Mouse (Mus musculus) B cell, adult 2 months (primary cell): ENCODE results near the gene Myo15.
"Not testable (repeated sequence)": the region's sequence is repeated elsewhere in the genome, so short reads cannot be mapped to it uniquely, and the experiment has no call there.

Source experiments
- DNase-seq, 2 experiments: peaks; one replicate each; pipeline ENCODE4 v3.0.0; 2022

The Myo15 gene

DNA sequence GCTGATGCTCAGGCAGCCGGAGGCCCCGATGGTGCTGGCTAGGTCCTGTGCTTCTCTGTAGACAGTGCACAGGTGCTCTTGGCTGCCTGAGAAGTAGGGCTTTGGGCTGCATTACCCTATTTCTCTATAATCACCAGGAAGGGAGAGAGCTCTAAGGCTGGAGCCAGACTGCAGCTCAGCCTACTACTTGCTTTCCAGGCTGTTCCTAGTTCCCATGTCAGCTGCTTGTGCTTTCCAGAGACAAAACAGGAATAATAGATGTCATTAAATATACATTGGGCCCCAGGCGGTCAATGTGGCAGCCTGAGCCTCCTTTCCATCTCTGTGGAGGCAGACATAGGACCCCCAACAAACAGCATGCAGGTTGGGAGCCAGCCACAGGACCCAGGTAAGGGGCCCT lies at the start of gene Myo15:
TSS of gene Myo15 (plus strand) at position 301 of the 400 bp plus-strand sequence.
- no peak for DNase-seq

DNA sequence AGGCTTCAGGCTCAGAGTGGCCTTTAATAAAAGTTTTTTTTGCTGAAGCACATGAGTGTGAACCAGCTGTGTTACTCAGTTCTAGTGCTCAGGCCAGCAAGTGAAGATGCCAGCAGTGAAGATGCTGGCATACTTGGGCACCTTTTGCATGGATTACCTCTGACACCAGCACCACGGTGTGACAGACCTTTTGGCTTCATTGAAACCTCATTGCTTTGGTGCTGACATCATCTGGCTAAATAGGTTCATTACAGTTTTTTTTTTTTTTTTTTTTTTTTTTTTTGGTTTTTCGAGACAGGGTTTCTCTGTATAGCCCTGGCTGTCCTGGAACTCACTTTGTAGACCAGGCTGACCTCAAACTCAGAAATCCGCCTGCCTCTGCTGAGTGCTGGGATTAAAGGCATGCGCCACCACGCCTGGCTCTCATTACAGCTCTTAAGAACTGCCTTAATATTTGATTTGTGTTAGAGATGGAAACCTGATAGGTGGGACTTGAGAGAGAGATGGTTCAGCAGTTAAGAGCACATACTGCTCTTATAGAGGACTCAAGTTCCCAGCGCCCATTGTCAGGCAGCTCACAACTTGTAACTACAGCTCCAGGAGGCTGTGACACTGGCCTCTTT lies 47.0 kb upstream of the Myo15 start:
- peak; percentile 21 to 29 for DNase-seq

DNA sequence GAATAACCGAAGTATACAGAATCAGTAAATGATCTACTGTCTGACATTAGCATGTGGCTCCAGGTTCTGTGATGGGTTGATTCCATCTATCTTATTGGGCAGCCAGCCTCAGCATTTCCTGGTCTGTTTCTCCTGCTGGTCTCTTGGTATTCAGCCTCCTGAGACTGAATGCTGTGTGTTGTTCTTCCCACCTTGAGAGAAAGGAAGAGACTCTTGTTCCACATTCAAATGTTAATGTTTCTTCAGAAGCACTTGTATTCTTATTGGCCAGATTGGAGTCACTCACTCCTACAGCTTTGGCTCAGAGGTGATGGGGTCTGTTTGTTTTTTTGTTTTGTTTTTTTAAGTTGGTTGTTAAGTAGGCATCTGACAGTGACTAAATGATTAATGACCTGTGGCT lies 46.1 kb upstream of the Myo15 start:
- no peak for DNase-seq

DNA sequence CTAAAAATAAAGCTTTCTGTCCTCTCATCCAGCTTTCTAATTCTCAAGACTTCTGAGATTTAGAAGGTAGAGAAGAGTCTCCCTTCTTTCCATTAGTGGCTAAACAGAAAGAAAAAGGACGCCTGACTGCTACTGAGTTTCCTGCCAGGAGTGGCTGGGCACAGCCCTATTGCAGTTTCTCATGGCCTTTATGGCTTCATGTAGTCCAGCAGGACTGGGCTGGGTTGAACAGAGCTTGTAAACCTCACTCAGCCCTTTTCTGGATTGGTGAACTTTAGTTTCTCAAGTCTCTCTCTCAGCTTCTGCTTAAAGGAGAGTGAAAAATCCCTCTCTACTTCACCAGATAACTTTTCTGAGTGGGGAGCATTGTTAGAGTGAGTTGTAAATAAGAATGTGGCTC lies 42.7 kb upstream of the Myo15 start:
- DNase-seq, result no peak

DNA sequence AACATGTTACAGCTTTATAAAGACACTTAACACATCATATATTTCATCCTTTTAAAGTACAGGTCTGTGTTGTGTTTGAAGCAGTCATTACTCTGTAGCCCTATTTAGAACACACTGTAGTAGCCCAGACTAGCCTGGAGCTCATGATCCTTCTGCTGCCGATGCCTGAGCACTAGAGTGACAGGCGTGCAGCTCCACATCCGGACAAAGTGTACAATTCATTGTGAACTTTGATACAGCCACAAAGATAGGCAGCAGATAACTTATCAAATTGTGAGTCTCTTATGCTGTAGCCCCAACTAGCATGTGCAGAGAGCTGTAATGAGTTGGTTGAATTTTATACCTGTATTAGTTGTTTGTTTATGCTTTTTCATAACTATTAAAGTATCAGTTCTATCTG lies 41.5 kb upstream of the Myo15 start:
- DNase-seq, result no peak

DNA sequence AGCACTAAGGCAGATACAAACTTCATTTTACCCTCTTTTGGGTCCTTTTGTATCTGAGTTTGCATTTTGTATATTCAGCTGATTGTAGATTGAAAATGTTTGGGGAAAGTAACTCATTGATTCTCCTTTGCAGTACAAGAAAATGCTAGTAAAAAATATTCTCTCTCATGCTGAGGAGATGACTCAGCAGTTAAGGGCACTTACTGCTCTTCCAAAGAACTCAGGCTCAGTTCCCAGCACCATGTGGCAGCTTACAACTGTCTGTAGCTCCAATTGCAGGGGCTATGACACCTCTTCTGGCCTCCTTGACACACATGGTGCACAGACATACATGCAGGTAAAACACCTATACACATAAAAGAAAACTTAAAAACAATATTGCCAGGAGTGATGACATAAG lies 35.6 kb upstream of the Myo15 start:
- no peak for DNase-seq

DNA sequence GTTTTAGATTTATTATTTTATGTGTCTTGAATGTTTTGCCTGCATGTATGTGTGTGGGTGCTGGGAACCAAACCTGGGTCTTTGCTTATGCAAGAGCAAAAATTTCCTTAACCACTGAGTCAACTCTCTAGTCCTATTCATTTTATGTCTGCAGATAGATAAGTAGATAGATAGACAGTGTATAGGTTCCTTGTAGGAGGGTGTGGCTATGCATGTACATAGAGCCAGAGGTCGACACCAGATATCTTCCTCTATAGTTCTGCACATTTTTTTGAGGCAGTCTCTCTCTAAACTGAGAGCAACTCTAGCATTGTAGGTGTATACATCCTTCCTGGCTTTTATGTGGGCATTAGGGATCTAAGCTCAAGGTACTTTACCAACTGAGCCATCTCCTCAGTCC lies 34.0 kb upstream of the Myo15 start:
- no peak for DNase-seq

DNA sequence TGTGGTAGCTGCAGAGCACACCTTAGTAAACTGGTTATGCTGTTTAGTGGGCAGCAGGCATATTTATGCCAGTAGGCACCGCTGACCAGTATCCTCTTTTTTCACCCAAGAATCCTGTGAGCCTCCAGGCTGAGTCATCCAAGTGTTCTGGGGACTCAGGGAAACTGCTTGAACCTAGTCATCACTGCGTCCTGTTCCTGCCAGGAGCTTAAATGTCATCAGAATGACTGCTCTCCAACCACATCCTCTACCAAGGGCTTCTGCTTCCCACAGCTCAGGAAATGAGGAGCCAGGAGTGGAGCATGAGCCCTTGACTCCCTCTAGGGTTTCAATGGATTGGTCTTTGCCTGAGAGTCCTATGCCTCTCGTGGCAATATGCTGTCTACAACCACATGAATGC lies 32.5 kb upstream of the Myo15 start:
- no peak for DNase-seq

DNA sequence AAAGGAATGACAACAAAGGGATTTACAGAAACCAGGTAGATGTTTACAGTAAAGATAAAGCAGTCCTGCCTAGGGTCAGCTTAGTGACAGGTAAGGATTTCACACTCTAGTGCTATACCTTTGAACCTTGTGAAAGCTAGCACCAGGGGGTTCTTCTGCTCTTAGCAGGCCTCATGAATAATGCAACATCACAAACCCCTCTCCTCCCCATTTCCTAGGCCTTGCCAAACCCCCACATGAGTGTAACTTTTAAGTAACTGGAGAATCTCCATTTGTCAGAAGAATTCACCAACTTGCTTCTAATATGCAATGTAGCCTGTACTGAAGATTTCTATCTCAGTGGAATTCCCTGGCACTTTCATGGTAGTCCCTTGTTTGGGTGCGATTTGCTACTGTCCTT lies 29.5 kb upstream of the Myo15 start:
- DNase-seq, result not testable (repeated sequence)

DNA sequence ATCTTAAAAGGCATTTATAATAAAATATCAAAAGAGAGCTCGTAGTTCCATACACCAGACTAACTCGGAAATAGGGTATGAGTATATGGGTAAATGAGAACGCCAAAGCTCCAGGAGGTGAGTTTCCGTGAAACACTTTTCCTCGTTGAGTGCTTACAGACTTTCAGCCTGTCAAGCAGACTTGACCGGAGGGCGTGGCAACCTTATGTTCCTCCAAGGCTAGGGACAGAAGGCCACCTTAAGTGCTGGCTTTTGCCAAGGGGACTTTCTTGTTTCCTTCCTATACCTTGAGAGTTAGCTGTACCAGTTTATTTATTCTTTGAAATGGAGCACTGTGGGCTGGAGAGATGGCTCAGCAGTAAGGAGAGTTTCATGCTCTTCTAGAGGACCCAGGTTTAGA lies 29.0 kb upstream of the Myo15 start:
- no peak for DNase-seq

DNA sequence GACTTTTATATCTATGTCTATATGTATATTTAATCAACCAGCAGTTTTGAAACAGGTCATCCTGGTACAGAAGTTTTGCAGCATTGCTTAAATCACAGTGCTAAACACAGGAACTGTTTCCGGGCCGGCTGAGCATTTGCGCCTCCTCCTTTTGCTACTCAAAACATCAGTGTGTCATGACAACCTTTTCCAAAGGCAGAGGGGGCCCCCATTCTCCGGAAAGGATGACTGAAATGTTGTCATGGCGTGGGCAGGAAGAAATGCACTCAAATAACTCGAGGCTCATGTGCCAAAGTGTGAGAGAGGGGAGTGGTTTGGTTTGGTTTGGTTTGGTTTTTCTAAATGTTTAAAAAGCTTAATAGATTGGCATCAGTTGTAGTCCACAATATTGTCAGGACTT lies 26.2 kb upstream of the Myo15 start:
- no peak for DNase-seq

DNA sequence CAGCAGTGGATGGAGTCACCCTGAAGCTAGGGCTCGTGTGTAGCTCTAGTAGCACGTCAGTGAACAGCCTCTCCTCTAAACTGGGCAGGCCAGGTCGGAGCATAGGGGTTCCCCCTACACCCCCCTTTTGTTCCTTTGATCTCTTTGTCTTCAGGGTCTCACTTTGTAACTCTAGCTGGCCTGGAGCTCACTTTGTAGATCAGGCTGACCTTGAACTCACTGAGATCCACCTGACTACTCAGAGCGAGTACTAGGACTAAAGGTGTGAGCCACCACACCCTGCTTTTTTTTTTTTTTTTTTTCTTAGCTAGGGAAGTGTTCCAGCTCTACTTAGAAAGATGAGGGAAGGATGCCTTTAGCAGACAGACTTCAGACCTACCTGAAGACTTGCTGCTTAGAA lies 25.1 kb upstream of the Myo15 start:
- DNase-seq, result no peak

DNA sequence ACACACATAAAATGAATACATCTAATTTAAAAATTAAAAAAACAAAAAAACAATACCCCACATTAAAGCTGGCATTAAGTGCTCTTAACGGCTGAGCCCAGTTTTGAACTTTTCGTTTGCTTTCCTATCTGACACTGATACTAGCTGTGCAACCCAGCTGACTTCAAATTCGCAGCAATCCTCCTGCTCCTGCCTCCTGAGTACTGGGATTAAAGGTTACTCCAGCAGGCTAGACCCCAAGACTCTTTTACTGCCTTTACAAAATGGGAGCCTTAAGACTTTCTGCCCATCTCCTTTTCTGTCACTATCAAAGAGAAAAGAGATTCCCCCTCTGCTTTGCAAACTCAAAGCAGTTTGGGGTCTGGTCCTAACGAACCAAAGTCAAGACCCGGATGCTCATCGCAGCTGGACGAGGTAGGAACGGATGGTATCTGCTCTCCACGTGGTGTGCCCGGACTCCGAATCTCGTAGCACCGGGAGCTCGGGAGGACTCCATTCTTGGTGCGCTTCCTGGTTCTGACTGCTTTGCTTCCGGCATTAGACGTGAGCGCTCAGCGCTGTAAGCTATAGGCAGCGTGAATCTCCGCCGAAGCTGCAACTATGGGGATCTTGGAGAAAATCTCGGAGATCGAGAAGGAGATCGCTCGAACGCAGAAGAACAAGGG lies 14.9 kb upstream of the Myo15 start, which contains the start of gene Drg2:
TSS of gene Drg2 (plus strand) at position 512 of the 665 bp plus-strand sequence.
- DNase-seq, result peak; percentile 93 to 94

DNA sequence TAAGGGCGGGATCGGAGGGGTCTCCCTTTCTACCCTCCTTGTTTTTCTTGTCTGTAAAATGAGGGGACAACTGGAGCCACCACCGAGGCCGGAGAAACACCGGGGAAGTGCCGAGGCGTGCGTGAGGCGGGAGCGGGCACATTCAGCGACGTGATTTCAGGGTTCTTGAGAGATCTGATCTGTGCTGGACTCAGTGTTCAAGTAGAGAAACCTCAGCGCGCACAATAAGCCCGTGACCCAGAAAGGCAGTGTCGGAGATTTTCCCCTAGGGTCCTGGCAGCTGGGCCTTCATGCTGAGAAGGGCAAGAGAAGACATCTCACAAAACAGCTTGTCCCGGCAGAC lies 14.4 kb upstream of the Myo15 start:
- no peak for DNase-seq

DNA sequence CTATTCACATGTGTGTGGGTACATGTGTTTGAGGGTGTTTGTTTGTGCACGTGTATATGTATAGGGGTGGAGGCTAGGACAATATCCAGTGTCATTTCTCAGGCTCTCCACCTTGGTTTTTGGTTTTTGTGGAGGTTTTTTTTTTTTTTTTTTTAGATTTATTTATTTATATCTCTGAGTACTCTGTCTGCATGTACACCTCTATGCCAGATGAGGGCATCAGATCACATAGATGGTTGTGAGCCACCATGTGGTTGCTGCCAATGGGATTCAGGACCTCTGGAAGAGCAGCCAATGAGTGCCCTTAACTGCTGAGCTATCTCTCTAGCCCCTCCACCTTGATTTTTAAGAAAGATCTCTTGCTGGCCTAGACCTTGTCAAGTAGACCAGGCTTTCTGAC lies 11.2 kb upstream of the Myo15 start:
- no peak for DNase-seq

DNA sequence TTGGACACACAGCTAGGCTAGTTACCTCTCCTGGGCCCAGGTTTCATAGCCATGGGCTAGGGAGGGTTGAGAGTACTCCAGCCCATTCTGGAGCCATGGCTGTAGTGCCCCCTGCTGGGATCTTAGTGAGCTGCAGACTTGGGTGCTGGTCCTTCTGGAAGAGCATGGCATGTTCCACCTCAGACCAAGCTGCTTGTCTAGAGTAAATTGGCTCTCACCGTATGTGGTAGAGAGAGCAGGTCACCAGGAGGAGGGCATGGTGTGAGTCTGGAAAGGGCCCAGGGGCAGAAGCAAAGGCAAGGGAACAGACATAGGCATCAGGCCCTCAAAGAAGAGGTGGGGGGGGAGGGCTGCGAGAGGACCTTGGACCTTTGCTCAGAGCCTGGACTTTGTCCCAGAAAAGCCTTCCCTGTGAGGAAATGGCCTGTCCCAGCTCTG lies 3.2 kb upstream of the Myo15 start:
- peak; percentile 63 to 67 for DNase-seq

DNA sequence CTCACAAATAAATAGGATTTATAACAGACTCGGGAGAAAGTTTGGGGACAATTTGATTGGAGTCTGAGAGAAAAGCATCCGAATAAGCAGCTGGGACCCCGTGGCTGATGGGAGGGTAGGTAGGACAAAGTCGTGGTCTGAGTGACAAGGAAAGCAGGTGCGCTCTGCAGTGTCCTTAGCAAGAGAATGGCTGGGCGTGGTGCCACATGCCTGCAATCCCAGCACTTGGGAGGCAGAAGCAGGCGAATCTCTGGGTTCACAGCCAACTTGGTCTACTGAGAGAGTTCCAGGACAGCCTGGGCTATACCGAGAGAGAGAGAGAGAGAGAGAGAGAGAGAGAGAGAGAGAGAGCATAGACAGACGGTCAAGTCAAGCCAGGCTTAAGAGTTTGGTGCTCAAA lies 1.6 kb downstream of the Myo15 start:
- no peak for DNase-seq

DNA sequence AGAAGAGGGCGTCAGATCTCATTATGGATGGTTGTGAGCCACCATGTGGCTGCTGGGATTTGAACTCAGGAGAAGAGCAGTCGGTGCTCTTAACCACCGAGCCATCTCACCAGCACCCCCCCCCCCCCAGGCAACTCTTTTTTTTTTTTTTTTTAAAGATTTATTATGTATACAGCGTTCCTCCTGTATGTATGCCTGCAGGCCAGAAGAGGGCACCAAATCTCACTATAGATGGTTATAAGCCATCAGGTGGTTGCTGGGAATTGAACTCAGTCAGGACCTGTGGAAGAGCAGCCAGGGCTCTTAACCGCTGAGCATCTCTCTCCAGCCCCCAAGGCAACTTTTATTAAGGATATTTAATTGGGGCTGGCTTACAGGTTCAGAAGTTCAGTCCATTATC lies 5.4 kb downstream of the Myo15 start:
- DNase-seq, result no peak

DNA sequence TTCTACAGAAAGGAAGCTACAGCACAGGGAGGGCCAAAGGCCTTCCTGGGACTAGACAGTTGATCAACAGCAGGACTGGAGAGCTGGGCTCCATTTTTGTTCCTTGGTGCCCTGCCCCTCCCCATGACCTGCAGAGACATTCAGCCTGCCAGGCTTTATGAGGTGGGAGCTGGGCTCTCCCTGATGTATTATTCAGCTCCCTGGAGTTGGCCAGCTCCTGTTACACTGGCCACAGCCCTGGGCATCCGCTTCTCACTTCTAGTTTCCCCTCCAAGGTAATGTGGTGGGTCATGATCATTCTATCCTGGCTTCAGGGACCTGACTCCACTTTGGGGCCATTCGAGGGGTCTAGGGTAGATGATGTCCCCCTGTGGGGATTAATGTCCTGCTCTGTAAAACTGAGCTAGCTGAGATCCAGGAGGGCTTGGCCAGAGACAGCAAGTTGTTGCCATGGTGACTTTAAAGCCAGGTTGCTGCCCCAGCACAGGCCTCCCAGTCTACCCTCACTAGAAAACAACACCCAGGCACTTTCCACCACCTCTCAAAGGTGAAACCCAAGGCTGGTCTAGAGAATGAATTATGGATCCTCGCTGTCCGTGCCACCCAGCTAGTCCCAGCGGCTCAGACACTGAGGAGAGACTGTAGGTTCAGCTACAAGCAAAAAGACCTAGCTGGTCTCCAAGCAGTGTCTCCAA lies 6.7 kb downstream of the Myo15 start:
- no peak for DNase-seq

DNA sequence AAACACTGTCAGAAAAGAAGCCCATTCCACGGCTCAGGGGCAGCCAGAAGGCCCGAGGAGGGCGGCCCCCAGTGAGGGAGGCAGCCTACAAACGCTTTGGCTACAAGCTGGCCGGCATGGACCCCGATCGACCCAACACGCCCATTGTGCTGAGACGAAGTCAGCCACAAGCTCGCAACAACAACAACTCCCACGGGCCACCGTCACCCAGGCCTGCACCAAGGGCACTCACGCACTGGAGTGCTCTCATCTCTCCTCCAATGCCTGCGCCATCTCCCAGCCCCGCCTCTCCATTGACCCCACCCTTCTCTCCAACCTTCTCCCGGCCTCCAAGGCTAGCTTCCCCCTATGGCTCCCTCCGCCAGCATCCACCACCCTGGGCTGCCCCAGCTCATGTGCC lies 9.0 kb downstream of the Myo15 start:
- DNase-seq, result no peak

DNA sequence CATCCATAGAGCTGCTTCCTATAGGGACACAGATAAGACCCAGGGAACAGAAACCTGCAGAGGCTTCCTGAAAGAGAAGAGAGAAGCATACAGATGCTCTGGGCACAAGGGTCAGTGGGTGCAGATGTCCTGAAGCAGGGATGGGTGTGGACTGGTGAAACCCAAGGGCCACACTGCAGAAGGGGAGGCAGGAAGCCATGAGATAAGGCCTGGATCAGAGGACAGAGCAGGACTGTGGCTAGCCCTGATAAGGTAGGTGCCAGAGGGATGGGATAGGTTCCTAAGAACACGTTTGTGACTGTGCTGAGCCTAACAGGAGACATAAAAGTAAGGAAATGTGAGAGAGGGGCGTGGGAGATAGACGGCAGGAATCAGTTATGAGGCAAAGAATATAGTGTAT lies 17.1 kb downstream of the Myo15 start:
- no peak for DNase-seq

DNA sequence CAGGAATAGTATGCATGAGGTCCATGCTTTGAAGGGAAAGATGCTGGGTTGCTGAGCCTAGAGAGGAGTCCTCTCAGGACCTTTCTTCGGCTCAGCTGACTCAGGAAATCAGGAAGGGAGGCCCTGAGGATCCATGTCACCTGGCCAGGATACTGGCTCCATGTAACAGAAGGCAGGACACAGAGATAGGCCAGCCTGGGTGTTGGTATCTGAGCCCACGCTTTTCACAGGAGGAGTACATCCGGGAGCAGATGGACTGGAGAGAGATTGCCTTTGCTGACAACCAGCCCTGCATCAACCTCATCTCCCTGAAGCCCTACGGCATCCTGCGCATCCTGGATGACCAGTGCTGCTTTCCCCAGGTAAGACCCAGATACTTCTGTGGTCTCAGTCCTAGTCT lies 23.6 kb downstream of the Myo15 start:
- DNase-seq, result no peak

DNA sequence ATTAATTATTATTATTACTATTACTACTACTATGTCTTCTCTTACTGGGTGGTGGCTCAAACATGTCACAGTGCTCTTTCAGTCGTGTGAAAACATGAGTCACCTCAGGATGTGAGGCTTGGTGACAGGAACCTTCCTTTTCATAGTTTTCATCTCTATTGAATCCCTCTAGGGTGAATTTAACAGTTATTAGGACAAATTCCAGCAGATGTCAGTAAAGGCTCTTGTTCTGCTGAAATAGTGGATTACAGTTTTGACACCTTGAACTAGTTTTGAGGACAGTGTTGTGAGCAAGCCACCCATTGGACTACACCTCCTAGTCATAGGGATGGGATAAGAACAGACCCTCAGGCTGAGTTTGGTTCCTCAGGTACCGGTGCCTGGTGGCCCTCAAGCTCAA lies 26.6 kb downstream of the Myo15 start:
- no peak for DNase-seq

DNA sequence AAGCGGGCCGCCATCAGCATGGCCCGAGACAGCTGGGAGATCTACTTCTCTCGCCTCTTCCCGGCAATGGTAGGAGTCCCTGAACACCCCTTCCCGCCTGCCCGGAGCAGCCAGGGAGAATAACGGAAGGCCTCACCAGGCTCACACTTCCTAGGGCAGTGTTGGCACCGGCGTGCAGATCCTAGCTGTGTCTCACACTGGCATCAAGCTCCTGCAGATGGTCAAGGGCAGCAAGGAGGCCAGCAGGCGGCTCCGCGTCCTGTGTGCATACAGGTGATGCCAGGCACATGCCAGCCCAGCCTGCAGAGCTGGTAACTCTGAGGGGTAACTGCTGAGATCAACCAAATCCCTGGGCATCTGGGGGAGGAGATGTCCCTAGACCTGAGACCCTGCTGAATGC lies 38.1 kb downstream of the Myo15 start:
- no peak for DNase-seq

DNA sequence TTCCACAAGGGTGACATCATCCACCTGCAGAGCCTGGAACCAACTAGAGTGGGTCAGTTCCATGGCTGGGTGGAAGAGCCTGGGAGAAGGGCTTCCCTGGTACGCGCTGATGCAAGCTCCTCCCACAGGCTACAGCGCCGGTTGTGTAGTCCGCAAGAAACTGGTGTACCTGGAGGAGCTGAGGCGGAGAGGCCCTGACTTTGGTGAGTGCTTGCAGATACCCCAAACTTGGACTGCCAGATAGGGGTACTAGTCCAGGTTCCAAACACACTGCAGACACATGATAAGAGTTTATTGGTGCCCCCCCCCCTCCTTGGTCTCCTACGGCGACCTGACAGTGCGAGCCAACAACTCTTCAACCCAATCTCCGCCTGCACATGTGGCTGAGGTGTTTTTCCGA lies 39.8 kb downstream of the Myo15 start:
- DNase-seq, result no peak
